Mouse (Mus musculus): ENCODE results near the gene Lin28a. TPM values are rescaled to one million over a fixed set of nuclear protein-coding genes. Genes with fewer than 3 reads are reported as not detected.

Lin28a gene
- total RNA-seq, 2 experiments from 2014 or later = 0.08 to 0.28 TPM

DNA sequence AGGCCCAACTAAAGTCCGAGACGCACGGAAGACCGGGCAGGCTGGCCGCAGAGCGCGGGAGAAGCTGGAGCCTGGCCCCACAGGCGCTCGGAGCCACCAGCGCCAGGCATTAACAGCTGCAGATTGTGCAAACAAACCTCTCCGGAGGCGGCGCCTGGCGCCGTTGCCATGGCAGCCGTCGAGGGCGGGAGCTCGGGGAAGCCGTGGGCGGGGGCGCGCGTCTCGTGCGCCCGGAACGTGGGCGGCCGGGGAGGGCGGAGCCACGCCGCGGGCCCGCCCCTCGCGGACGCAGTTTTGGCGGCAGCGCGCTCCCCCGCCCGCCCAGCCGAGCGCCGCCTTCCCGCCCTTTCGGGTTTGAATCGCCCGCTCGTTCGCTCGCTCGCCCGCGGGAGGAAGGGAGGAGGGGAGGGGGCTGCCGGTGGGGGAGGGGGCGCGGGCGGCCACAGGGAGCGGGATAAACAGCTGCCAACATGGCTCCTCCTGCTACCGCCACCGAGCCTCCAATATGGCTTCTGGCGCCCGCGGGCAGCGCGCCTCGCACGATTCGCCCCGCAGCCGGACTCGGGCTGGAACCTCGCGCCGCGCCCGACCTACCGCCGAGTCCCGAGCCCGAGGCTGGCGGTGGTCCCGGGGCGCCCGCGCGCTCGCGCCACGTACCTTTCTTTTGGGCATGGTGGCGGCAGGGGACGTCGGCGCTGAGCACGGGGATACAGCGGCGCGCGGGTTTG is 51.3 kb downstream of the Lin28a start:
- Histone ChIP-seq H3K4me3 (peak overlapping the region; percentile 96), H3K27ac (peak overlapping the region; percentile 95)
- intact Hi-C loops (cut with DNase I) = loop anchor here (5.0 kb wide), 1 partner anchor 35 kb away; the partner anchor contains the start of gene Dhdds
- DNase-seq = peak; percentile 99
- TF ChIP-seq CTCF (IDR thresholded peaks at IDR 0.05) = peak; percentile 3; the same call in 1 of the 2 replicates

DNA sequence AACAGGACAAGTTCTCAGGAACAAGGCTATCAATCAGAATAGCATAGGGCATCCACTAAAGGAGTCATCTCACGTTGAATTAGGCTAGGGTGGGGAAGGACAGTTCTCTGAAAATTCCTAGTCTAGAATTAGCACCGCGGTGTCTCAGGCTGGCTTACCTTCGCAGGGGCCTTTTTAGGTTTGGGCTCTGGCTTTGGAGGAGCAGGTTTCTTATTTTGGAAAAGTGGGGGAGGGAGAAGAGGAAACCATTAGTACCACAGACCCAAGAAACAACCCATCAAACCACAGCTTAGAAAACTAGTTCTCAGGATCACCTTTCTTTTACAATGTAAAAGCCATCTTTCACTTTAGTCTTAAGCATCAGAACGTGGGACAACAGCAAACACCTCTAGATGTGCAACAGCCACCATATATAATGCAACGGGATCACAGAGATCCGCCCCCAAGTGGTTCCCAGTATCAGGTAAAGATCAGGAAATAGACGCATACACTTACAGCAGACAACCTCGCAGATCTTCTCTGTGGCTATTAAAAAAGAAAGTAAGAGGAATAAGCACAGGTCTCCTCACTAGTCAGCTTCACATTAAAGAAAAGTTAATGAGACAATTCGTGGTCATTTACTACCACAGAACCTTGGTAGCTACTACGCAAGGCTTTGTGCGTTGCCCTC is 52.2 kb downstream of the Lin28a start:
- no peak for DNase-seq
- intact Hi-C loops (cut with DNase I) = loop anchor here (5.0 kb wide), 1 partner anchor 36 kb away; the partner anchor contains the start of gene Dhdds

DNA sequence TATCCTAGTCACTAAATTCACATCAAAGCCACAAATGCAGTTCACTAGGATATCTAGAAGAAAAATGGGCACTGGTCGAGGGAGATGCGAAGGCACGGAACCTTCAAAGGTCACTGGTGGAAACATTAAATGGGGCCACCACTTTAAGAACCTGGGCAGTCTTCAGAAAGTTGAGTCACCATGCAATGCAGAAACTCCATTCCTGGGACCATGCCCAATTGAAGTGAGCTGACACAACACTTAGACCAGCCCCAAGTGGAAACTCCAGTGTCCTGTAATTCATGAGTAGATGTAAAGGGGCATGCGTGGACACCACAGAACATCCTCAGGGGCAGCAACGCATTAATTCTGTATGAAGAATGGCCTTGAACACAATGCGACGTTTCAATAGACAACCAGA is 56.1 kb downstream of the Lin28a start:
- H3K27ac ChIP-seq = no peak overlapping the region
- intact Hi-C loops (cut with DNase I) = no loop called here
- H3K4me3 ChIP-seq = no peak overlapping the region
- no peak for DNase-seq
- TF ChIP-seq CTCF (IDR thresholded peaks at IDR 0.05) = no peak

More for the DNA sequence above, 52.2 kb downstream of the Lin28a start:
- TF ChIP-seq CTCF (IDR thresholded peaks at IDR 0.05) = no peak
- Histone ChIP-seq H3K4me3 (peak overlapping the region; percentile 96), H3K27ac (peak overlapping the region; percentile 79)

DNA sequence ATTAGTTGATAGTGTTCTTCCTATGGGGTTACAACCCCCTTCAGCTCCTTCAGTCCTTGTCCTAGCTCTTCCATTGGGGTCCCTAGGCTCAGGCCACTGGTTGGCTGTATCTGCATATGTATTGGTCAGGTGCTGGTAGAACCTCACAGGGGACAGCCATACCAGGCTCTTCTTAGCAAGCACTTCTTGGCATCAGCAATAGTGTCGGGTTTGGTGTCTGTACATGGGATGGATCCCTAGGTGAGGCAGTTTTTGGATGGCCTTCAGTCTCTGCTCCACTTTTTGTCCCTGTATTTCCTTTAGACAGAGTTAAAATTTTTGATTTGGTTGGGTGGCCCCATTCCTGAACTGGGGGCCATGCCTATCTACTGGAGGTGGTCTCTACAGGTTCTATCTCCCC is 59.8 kb downstream of the Lin28a start:
- H3K27ac ChIP-seq = no peak overlapping the region
- intact Hi-C loops (cut with DNase I) = no loop called here
- TF ChIP-seq CTCF (IDR thresholded peaks at IDR 0.05) = no peak
- no peak overlapping the region for H3K4me3 ChIP-seq
- DNase-seq = no peak

DNA sequence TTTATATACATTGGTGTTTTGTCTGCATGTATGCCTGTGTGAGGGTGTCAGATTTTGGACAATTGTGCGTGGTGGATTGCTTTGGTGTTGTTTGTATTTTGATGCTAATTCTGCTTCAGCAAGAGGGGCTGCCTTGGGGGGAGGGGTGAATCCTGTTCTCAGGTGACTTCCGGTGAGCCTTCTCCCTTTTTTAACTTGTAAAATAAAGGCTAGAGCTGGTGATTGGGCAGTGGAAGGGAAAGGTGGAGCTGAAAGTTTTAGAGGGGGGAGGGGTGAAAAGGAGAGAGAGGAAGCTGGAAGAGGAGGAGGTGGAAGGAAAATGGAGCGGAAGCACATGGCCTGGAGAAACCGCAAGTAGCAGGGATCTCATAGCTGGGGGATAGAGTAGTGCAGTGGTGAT is 62.3 kb downstream of the Lin28a start:
- TF ChIP-seq CTCF (IDR thresholded peaks at IDR 0.05) = no peak
- Histone ChIP-seq H3K4me3 (no peak overlapping the region), H3K27ac (no peak overlapping the region)
- DNase-seq = no peak
- intact Hi-C loops (cut with DNase I) = no loop called here

Other genes starting within 250 kb of the Lin28a start
- 1 to 10 TPM; 3.5 to 4.8 TPM for gene Rps6ka1, start 131.0 kb downstream of the Lin28a start, total RNA-seq (2021)
- 10 to 100 TPM; 28.0 to 53.8 TPM for gene Hmgn2, start 50.2 kb downstream of the Lin28a start, total RNA-seq (2021)
- 10 to 100 TPM; 10.8 to 11.6 TPM for gene Dhdds, start 17.9 kb downstream of the Lin28a start, total RNA-seq (2021)
- gene Zfp683, start 35.0 kb upstream of the Lin28a start, total RNA-seq (2021) = not detected
- gene Crybg2, start 42.0 kb upstream of the Lin28a start, total RNA-seq (2021) = not detected
- gene Cd52, start 76.2 kb upstream of the Lin28a start, total RNA-seq (2021) = under 1 TPM in 1 of 2 experiments, not detected in 1; 0.71 TPM
- gene Ubxn11, start 83.7 kb upstream of the Lin28a start, total RNA-seq (2021) = 1 to 10 TPM in 1 of 2 experiments, under 1 TPM in 1; 0.71 to 1.9 TPM
- 10 to 100 TPM; 12.2 to 27.1 TPM for gene Sh3bgrl3, start 109.9 kb upstream of the Lin28a start, total RNA-seq (2021)
- 10 to 100 TPM; 60.1 to 73.8 TPM for gene Cep85, start 168.3 kb upstream of the Lin28a start, total RNA-seq (2021)
- not detected for gene Gm7534, start 184.2 kb upstream of the Lin28a start, total RNA-seq (2021)
- 1 to 10 TPM; 1.6 to 2.1 TPM for gene Catsper4, start 208.5 kb upstream of the Lin28a start, total RNA-seq (2021)
- 10 to 100 TPM; 26.3 to 53.5 TPM for gene Cnksr1, start 219.6 kb upstream of the Lin28a start, total RNA-seq (2021)
- under 1 TPM in 1 of 2 experiments, not detected in 1; 0.26 TPM for gene E130218I03Rik, start 224.8 kb upstream of the Lin28a start, total RNA-seq (2021)
- gene Zfp593, start 226.8 kb upstream of the Lin28a start, total RNA-seq (2021) = 1 to 10 TPM; 4.8 to 6.4 TPM
- gene Gm30191, start 228.1 kb upstream of the Lin28a start, total RNA-seq (2021) = not detected
- 1 to 10 TPM; 1.7 to 3.1 TPM for gene Grrp1, start 235.3 kb upstream of the Lin28a start, total RNA-seq (2021)